Comparison of ENCODE assay signal across 13 mouse cellular contexts in the genomic region with DNA sequence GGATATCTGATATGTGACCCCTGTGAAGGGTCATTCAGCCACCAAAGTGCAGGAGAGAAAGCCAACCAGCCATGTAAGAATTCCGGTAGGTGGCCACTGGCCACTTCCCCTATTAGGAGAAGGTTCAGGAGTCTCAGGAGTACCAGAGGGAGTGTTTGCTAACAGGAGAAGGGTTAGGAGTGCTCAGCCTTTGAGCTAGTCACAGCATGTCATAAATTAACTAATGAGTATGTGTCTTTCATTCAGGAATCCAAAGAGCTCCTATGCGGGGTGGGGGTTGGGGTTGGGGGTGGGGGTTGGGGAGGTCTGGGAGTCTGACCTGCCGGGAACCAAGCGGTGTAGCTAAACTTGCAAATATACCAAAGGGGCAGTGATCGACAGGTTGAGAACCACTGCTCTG.
"Had no signal": no experiment of that assay in that cellular context is flagged by ENCODE, and none has a peak within 500 bp of the region (broad histone marks: within the 10 kb centered on the region; RNA-seq: fewer than 3 reads in every experiment).

No protein-coding gene starts in this region.

- ATAC-seq: hindbrain, embryonic 16.5 days; inflammation-experienced regulatory T-cells, adult 6 months; intestine, postnatal 0 days; liver, embryonic 12.5 days had no signal

- H3K9me3 ChIP-seq: limb, embryonic 15.5 days; liver, embryonic 12.5 days; midbrain, embryonic 10.5 days; neural tube, embryonic 12.5 days had no signal

- H3K36me3 ChIP-seq: limb, embryonic 15.5 days; liver, embryonic 12.5 days; midbrain, embryonic 10.5 days; neural tube, embryonic 12.5 days had no signal

- H3K4me3 ChIP-seq: left cerebral cortex, adult 2 months; limb, embryonic 15.5 days; liver, embryonic 12.5 days; midbrain, embryonic 10.5 days; neural tube, embryonic 12.5 days had no signal

- H3K27ac ChIP-seq: limb, embryonic 15.5 days; liver, embryonic 12.5 days; midbrain, embryonic 10.5 days; neural tube, embryonic 12.5 days; stomach, postnatal 0 days had no signal

- H3K9ac ChIP-seq: limb, embryonic 15.5 days; liver, embryonic 12.5 days; lung, embryonic 14.5 days; neural tube, embryonic 12.5 days had no signal

- H3K4me1 ChIP-seq: limb, embryonic 15.5 days; liver, embryonic 12.5 days; midbrain, embryonic 10.5 days; neural tube, embryonic 12.5 days had no signal

- H3K27me3 ChIP-seq: limb, embryonic 15.5 days; liver, embryonic 12.5 days; neural tube, embryonic 12.5 days had no signal

- H3K4me2 ChIP-seq: limb, embryonic 15.5 days; liver, embryonic 12.5 days; lung, embryonic 14.5 days; neural tube, embryonic 12.5 days had no signal

- DNase-seq: kidney, postnatal 10 days; lung, embryonic 14.5 days; midbrain, embryonic 14.5 days; thymus, postnatal 4 days had no signal
